Mouse (Mus musculus): ENCODE results near the gene Zfp958. TPM values are rescaled to one million over a fixed set of nuclear protein-coding genes. Genes with fewer than 3 reads are reported as not detected.

The Zfp958 gene
- polyA plus RNA-seq, 1 experiment from 2014 or later, result 16.4 TPM

DNA sequence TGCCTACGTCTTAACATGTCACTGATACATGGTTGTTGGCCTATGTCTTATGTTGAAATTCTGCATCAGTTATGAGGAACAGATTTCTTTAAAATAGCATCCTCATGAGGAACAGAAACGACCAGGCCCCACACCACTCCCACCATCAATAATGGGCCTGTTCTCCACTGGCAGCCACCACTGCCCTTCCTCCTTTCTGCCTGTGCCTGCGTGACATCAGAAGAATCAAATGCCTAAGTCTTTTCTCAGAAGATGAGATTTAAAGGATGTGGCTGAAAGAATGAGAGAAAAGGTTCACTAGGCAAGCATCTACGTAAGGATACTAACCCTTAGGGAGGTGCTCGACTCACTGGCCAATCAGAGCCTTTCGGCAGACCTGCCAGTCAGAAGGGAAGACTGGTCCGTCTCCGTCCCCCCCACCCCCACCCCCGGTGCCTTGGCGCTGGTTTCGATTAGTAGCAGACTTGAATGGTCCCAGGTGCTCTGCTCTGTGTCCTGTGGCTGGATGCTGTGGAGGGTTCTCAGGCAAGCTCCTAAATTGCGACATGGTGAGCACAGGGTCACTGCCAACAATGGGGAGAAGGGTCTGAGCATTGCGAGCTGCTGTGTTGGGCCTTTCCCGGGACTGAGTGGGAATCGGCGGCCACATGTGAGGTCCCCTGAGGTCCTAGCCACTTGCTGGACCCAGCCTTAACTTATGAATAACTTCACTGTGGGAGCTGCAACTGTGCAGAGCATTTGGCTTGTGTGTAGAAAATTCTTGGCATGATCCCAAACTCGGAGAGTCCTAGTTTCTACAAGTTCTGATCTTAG is 62.4 kb downstream of the Zfp958 start:
- WGBS, result 86% methylated on average over 17 of the region's 17 CpGs
- Histone ChIP-seq H3K27ac (no peak overlapping the region), H3K36me3 (no peaks in the 10 kb centered on the region), H3K9ac (no peak overlapping the region), H3K4me3 (no peak overlapping the region), H3K9me3 (no peaks in the 10 kb centered on the region; the same call in 1 of the 2 replicates), H3K4me1 (peaks cover 7% of the 10 kb centered on the region; the same call in 1 of the 2 replicates), H3K27me3 (replicated peaks) (no peaks in the 10 kb centered on the region), H3K4me2 (replicated peaks) (no peak overlapping the region)
- no peak for ATAC-seq (ENCODE audit: low FRiP score, low read depth)

DNA sequence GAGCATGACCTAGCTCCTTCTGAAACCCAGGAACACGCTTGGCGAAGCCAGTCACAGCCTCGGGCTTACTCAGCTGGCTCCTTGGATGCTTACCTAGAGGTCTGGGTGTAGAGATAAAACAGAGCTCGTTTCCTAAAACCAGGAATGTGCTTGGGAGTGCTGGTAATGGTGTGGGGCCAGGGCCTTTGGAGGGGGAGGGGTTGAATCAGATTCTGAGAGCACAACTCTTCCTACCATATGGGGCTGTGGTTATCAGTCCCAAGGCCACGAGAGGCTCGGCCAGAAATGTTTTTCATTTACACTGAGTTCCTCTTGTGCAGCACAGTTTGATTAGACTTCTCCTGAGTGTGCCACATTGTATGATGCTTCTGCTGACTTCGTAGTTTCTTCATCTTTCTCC is 63.6 kb downstream of the Zfp958 start:
- no peak for ATAC-seq (ENCODE audit: low FRiP score, low read depth)

DNA sequence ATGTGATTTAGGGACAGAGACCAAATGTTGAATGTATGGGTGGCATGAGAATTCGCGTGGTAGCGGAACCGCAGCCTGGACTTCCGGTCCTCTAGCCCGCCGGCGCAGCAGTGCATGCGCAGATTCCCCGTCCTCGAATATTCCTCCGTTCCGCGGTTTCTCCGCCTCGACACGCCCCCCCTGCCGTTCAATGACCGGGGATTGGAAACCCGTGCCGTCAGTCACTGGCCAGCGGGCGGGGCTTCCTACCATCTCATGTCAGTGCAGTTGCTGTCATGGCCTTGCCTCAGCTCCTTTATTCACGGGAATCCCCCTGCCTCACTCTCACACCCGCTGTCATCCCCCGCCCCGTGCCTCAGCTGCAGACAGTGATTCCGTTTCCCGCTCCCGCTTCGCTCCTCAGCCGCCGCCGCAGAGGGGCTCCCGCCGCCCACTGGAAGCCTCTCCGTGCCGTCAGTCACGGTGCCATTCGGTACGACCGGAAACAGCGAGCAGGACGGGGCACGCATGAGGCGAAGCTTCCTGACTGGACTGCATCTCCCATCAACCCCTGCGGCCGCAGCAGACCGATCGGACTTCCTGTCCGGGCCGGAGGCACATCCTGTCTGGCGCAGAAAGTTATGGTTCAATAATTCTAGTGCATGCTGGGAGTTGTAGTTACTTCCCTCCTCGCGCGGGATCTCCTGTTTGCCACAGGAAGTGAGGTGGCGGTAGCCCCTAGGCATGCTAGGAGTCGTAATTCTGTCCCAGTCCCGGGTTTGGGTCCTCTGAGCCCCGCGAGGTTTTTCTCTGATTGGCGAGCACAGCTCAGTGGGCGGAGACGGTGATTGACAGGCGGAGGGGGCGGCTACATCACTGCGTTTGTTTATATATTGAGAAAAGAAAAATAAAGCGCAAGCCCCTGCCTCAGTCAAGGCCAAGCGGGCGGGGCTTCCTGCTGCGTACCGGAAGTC is 64.6 kb downstream of the Zfp958 start:
- peak overlapping the region; percentile 92 for H3K27ac ChIP-seq
- peak overlapping the region; percentile 74 for H3K9ac ChIP-seq
- peaks cover 7% of the 10 kb centered on the region; the same call in 1 of the 2 replicates for H3K4me1 ChIP-seq
- peak; percentile 95 for ATAC-seq (ENCODE audit: low FRiP score, low read depth)
- H3K36me3 ChIP-seq, result no peaks in the 10 kb centered on the region
- H3K27me3 ChIP-seq (replicated peaks), result no peaks in the 10 kb centered on the region
- under 1% methylated on average over 72 of the region's 72 CpGs for WGBS
- peak overlapping the region; percentile 56 for H3K4me3 ChIP-seq
- no peaks in the 10 kb centered on the region; the same call in 1 of the 2 replicates for H3K9me3 ChIP-seq
- peak overlapping the region; percentile 55 for H3K4me2 ChIP-seq (replicated peaks)

More for the DNA sequence above, 63.6 kb downstream of the Zfp958 start:
- Histone ChIP-seq H3K4me2 (replicated peaks) (peak overlapping the region; percentile 55), H3K9ac (no peak overlapping the region), H3K4me3 (peak overlapping the region; percentile 56), H3K27me3 (replicated peaks) (no peaks in the 10 kb centered on the region), H3K4me1 (peaks cover 7% of the 10 kb centered on the region; the same call in 1 of the 2 replicates), H3K27ac (no peak overlapping the region), H3K9me3 (no peaks in the 10 kb centered on the region; the same call in 1 of the 2 replicates), H3K36me3 (no peaks in the 10 kb centered on the region)
- WGBS, result 91% methylated on average over 7 of the region's 7 CpGs

- peak; percentile 71 for ATAC-seq (ENCODE audit: low FRiP score, low read depth)
- H3K4me3 ChIP-seq, result peak overlapping the region; percentile 56
Observed at GRCm38 (mm10) chr8:4678218-4678907, 65.4 kb downstream of the Zfp958 start.

GRCm38 (mm10) chr8:4678908-4679545 is 66.1 kb downstream of the Zfp958 start:
- Histone ChIP-seq H3K4me1 (peaks cover 7% of the 10 kb centered on the region; the same call in 1 of the 2 replicates), H3K36me3 (no peaks in the 10 kb centered on the region), H3K27ac (no peak overlapping the region), H3K4me3 (peak overlapping the region; percentile 56), H3K27me3 (replicated peaks) (no peaks in the 10 kb centered on the region), H3K9me3 (no peaks in the 10 kb centered on the region; the same call in 1 of the 2 replicates), H3K9ac (no peak overlapping the region), H3K4me2 (replicated peaks) (peak overlapping the region; percentile 55)
- peak; percentile 2 for ATAC-seq (ENCODE audit: low FRiP score, low read depth)
- 83% methylated on average over 8 of the region's 8 CpGs for WGBS

More at GRCm38 (mm10) chr8:4678218-4678907, 65.4 kb downstream of the Zfp958 start:
- H3K4me1 ChIP-seq, result peaks cover 7% of the 10 kb centered on the region; the same call in 1 of the 2 replicates
- under 1% methylated on average over 37 of the region's 37 CpGs for WGBS
- H3K36me3 ChIP-seq, result no peaks in the 10 kb centered on the region
- H3K9ac ChIP-seq, result peak overlapping the region; percentile 54
- no peaks in the 10 kb centered on the region; the same call in 1 of the 2 replicates for H3K9me3 ChIP-seq
- no peaks in the 10 kb centered on the region for H3K27me3 ChIP-seq (replicated peaks)
- H3K27ac ChIP-seq, result peak overlapping the region; percentile 82
- H3K4me2 ChIP-seq (replicated peaks), result peak overlapping the region; percentile 55

GRCm38 (mm10) chr8:4679796-4680195 is 66.8 kb downstream of the Zfp958 start:
- Histone ChIP-seq H3K9me3 (no peaks in the 10 kb centered on the region; the same call in 1 of the 2 replicates), H3K4me1 (peaks cover 7% of the 10 kb centered on the region; the same call in 1 of the 2 replicates), H3K9ac (no peak overlapping the region), H3K4me3 (no peak overlapping the region), H3K27ac (no peak overlapping the region), H3K36me3 (no peaks in the 10 kb centered on the region), H3K27me3 (replicated peaks) (no peaks in the 10 kb centered on the region), H3K4me2 (replicated peaks) (no peak overlapping the region)
- WGBS, result 92% methylated on average over 3 of the region's 3 CpGs
- ATAC-seq (ENCODE audit: low FRiP score, low read depth), result no peak

Other genes starting within 250 kb of the Zfp958 start
- gene Cers4, start 120.1 kb upstream of the Zfp958 start, polyA plus RNA-seq (2016; fragmentation: Nextera tagmentation; extraction: Ambion mirVana), result 20.4 and 24.3 TPM in 2 replicates
- 44.4 and 45.7 TPM in 2 replicates for gene Shcbp1, start 166.4 kb downstream of the Zfp958 start, polyA plus RNA-seq (2016; fragmentation: Nextera tagmentation; extraction: Ambion mirVana)

Measured in neural tube, embryonic 12.5 days (tissue).